Mouse (Mus musculus) brain, embryonic 14.5 days (tissue): ENCODE results near the gene Gm49369.

Experiments used
- CTCF ChIP-seq: fragments of 200-500 bp; IDR thresholded peaks from 2 replicates; pipeline ENCODE4 v1.5.1; 2012; ENCODE audit warnings: inconsistent platforms, mild to moderate bottlenecking, moderate library complexity, borderline replicate concordance; ENCODE audit not compliant: insufficient read depth, insufficient read length; ENCODE audit errors: extremely low read depth
- POLR2A ChIP-seq: fragments of 200-500 bp; IDR thresholded peaks from 2 replicates; pipeline ENCODE4 v1.6.1; 2012; ENCODE audit warnings: mild to moderate bottlenecking, inconsistent platforms, borderline replicate concordance; ENCODE audit not compliant: poor library complexity, insufficient read depth, insufficient read length, severe bottlenecking; ENCODE audit errors: extremely low read depth

- TF ChIP-seq CTCF, result no peak
- no peak for TF ChIP-seq POLR2A
These were observed 32.8 kb upstream of the Gm49369 start for GRCm38 (mm10) chr7:142415314-142415713.
